ENCODE assay signal across 19 mouse cellular contexts in the genomic region with DNA sequence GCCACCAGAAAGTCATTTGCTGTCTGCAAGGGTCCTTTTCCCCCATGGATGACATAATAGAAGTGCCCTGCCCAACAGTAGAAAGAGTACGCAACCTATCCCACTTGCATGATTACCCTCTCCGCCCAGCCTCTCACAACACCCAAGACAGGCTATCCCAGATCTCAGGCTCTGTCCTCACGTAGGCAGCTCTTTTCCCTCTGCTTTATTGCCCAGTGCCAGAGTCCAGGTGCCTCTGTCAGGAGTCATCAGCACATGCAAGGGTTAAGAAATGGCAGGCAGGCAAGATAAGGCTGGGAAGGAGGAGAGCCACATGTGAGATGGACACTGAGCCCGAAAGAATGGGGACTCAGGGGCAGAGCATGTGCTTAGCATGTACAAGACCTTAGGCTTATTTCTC. TPM values are rescaled to one million over a fixed set of nuclear protein-coding genes. Genes with fewer than 3 reads are reported as not detected.
DNase-seq lines count a peak whose midpoint lies in the region; ATAC-seq and TF ChIP-seq lines count a peak whose summit lies in the region.
"Had no signal": no experiment of that assay in that cellular context is flagged by ENCODE, and none has a peak within 500 bp of the region (broad histone marks: within the 10 kb centered on the region; RNA-seq: fewer than 3 reads in every experiment).

No protein-coding gene starts in this region.

- H3K27me3 ChIP-seq in liver, embryonic 12.5 days (replicated peaks) = no peaks in the 10 kb centered on the region
- no peaks in the 10 kb centered on the region for H3K27me3 ChIP-seq in liver, embryonic 11.5 days (replicated peaks; ENCODE audit: control insufficient read depth, insufficient read depth, low read length)
- no peaks in the 10 kb centered on the region for H3K27me3 ChIP-seq in stomach, embryonic 16.5 days (ENCODE audit: control insufficient read depth, insufficient read depth, low read length)
- H3K27me3 ChIP-seq in stomach, postnatal 0 days (ENCODE audit: control insufficient read depth, insufficient read depth, low read length) = no peaks in the 10 kb centered on the region
- H3K27me3 ChIP-seq: CH12.LX; forebrain, embryonic 13.5 days; heart, embryonic 13.5 days; hindbrain, embryonic 12.5 days; Patski had no signal

- no peak for TF ChIP-seq CTCF in stomach, postnatal 0 days (IDR thresholded peaks at IDR 0.05; ENCODE audit: low read depth)

- peak overlapping the region; percentile 2; the same call in 1 of the 2 replicates for H3K27ac ChIP-seq in liver, embryonic 12.5 days
- no peak overlapping the region for H3K27ac ChIP-seq in liver, embryonic 11.5 days (ENCODE audit: low read depth, low read length)
- H3K27ac ChIP-seq in stomach, embryonic 16.5 days (ENCODE audit: low read length) = no peak overlapping the region
- H3K27ac ChIP-seq in stomach, postnatal 0 days (replicated peaks) = no peak overlapping the region
- H3K27ac ChIP-seq: embryonic facial prominence, embryonic 10.5 days; forebrain, embryonic 13.5 days; heart, embryonic 13.5 days; hindbrain, embryonic 12.5 days had no signal

- DNase-seq in liver, embryonic 11.5 days (ENCODE audit: low spot score) = no peak
- DNase-seq in stomach, postnatal 0 days (ENCODE audit: low spot score) = no peak
- DNase-seq in large intestine, adult 2 months (ENCODE audit: low read depth, low spot score) = peak; percentile 56
- no peak for DNase-seq in lung, postnatal 10 days
- DNase-seq: adrenal gland, postnatal 14 days; cerebellum, adult 18-20 months; cerebellum, adult 9-11 months; gastrocnemius, postnatal 36 days; heart, adult 11 months; heart, postnatal 36 days had no signal

- no peaks in the 10 kb centered on the region for H3K9me3 ChIP-seq in liver, embryonic 12.5 days (replicated peaks)
- no peaks in the 10 kb centered on the region for H3K9me3 ChIP-seq in liver, embryonic 11.5 days (ENCODE audit: control insufficient read depth, low read length)
- H3K9me3 ChIP-seq in stomach, embryonic 16.5 days (replicated peaks; ENCODE audit: control insufficient read depth, low read length) = no peaks in the 10 kb centered on the region
- no peaks in the 10 kb centered on the region for H3K9me3 ChIP-seq in stomach, postnatal 0 days (ENCODE audit: control insufficient read depth, low read length)
- H3K9me3 ChIP-seq: embryonic facial prominence, embryonic 10.5 days; forebrain, embryonic 13.5 days; heart, embryonic 13.5 days; hindbrain, embryonic 12.5 days had no signal

- H3K4me2 ChIP-seq in liver, embryonic 12.5 days = no peak overlapping the region
- H3K4me2 ChIP-seq in liver, embryonic 11.5 days = no peak overlapping the region
- H3K4me2 ChIP-seq in stomach, embryonic 16.5 days (ENCODE audit: low read depth, low read length) = no peak overlapping the region
- H3K4me2 ChIP-seq in stomach, postnatal 0 days (replicated peaks; ENCODE audit: low read depth) = no peak overlapping the region
- H3K4me2 ChIP-seq: forebrain, embryonic 13.5 days; heart, embryonic 13.5 days; hindbrain, embryonic 12.5 days had no signal

- 74% methylated on average over 4 of the region's 4 CpGs for WGBS in liver, embryonic 12.5 days (ENCODE audit: insufficient replicate concordance)
- 85% methylated on average over 4 of the region's 4 CpGs for WGBS in liver, embryonic 11.5 days
- WGBS in stomach, embryonic 16.5 days = 69% methylated on average over 4 of the region's 4 CpGs
- 79% methylated on average over 4 of the region's 4 CpGs for whole genome bisulfite sequencing in stomach, postnatal 0 days
- WGBS in large intestine, adult 2 months = 41% methylated on average over 4 of the region's 4 CpGs

- TF ChIP-seq EP300 in stomach, postnatal 0 days (optimal IDR thresholded peaks at IDR 0.05) = no peak

- H3K4me1 ChIP-seq in liver, embryonic 12.5 days = peaks cover 85% of the 10 kb centered on the region
- H3K4me1 ChIP-seq in liver, embryonic 11.5 days (replicated peaks; ENCODE audit: control insufficient read depth, insufficient read depth, low read length) = peaks cover 7% of the 10 kb centered on the region; the same call in 1 of the 2 replicates
- H3K4me1 ChIP-seq in stomach, embryonic 16.5 days (ENCODE audit: control insufficient read depth, insufficient read depth, low read length) = no peaks in the 10 kb centered on the region
- H3K4me1 ChIP-seq in stomach, postnatal 0 days (replicated peaks; ENCODE audit: control insufficient read depth, insufficient read depth) = 0 out of 2 replicates have a peak, but pooled peaks cover 2% of the 10 kb centered on the region
- H3K4me1 ChIP-seq: forebrain, embryonic 13.5 days; hindbrain, embryonic 12.5 days had no signal

- peak overlapping the region; percentile 17; the same call in 1 of the 2 replicates for H3K9ac ChIP-seq in liver, embryonic 12.5 days
- no peak overlapping the region for H3K9ac ChIP-seq in liver, embryonic 11.5 days (ENCODE audit: low read depth, low read length)
- H3K9ac ChIP-seq in stomach, embryonic 16.5 days (ENCODE audit: low read length) = no peak overlapping the region
- H3K9ac ChIP-seq in stomach, postnatal 0 days (ENCODE audit: low read length) = no peak overlapping the region
- H3K9ac ChIP-seq: forebrain, embryonic 13.5 days; heart, embryonic 13.5 days; hindbrain, embryonic 12.5 days had no signal

- peaks cover 78% of the 10 kb centered on the region for H3K36me3 ChIP-seq in liver, embryonic 12.5 days
- peaks cover 2% of the 10 kb centered on the region; the same call in 1 of the 2 replicates for H3K36me3 ChIP-seq in liver, embryonic 11.5 days (ENCODE audit: control insufficient read depth, insufficient read depth, low read length)
- no peaks in the 10 kb centered on the region for H3K36me3 ChIP-seq in stomach, embryonic 16.5 days (ENCODE audit: control insufficient read depth, insufficient read depth, low read length)
- no peaks in the 10 kb centered on the region for H3K36me3 ChIP-seq in stomach, postnatal 0 days (ENCODE audit: control insufficient read depth, insufficient read depth, low read length)
- H3K36me3 ChIP-seq: embryonic facial prominence, embryonic 10.5 days; heart, embryonic 13.5 days; hindbrain, embryonic 12.5 days had no signal

- ATAC-seq in liver, embryonic 12.5 days = no peak
- no peak for ATAC-seq in liver, embryonic 11.5 days (replicated peaks; ENCODE audit: low FRiP score)
- ATAC-seq in stomach, embryonic 16.5 days (ENCODE audit: insufficient read depth, low FRiP score) = 0 out of 2 replicates have a peak, but pooled peaks have one; percentile 21
- ATAC-seq in stomach, postnatal 0 days (ENCODE audit: low FRiP score, low TSS enrichment) = no peak
- ATAC-seq: activated CD4-positive, CD25-positive, alpha-beta regulatory T cell, adult 4 months; forebrain, embryonic 13.5 days; Patski had no signal

- H3K4me3 ChIP-seq in liver, embryonic 12.5 days = no peak overlapping the region
- H3K4me3 ChIP-seq in liver, embryonic 11.5 days (ENCODE audit: low read depth, low read length) = no peak overlapping the region
- no peak overlapping the region for H3K4me3 ChIP-seq in stomach, embryonic 16.5 days (replicated peaks; ENCODE audit: low read length)
- H3K4me3 ChIP-seq in stomach, postnatal 0 days (ENCODE audit: low read depth, low read length) = no peak overlapping the region
- H3K4me3 ChIP-seq: embryonic facial prominence, embryonic 10.5 days; forebrain, embryonic 13.5 days; heart, embryonic 13.5 days; hindbrain, embryonic 12.5 days had no signal

RNA-seq across cellular contexts. Expression of a gene that starts 24.5 kb away (rescaled TPM):
- 12.8 and 13.8 TPM in 2 replicates for polyA plus RNA-seq in liver, embryonic 12.5 days (2016; fragmentation: Nextera tagmentation; extraction: Ambion mirVana)
- polyA plus RNA-seq in liver, embryonic 11.5 days (2014; fragmentation: Nextera tagmentation; extraction: Ambion mirVana) = 11.0 and 11.6 TPM in 2 replicates
- polyA plus RNA-seq in stomach, embryonic 16.5 days (2015; fragmentation: Nextera tagmentation; extraction: Ambion mirVana) = 3.1 and 3.6 TPM in 2 replicates
- polyA plus RNA-seq in stomach, postnatal 0 days (2015; fragmentation: Nextera tagmentation; extraction: Ambion mirVana) = 6.9 and 7.5 TPM in 2 replicates
- polyA plus RNA-seq in large intestine, adult 2 months (2012; rRNA removed) = 19.5 and 41.2 TPM in 2 replicates
